Mouse (Mus musculus) kidney, adult 2 months (tissue): ENCODE data around the gene Gm37240.

Experiments
- CTCF ChIP-seq: fragments of 200-500 bp; conservative IDR thresholded peaks from 2 replicates; pipeline ENCODE4 v1.5.1; 2011; ENCODE audit warnings: low read depth, mild to moderate bottlenecking, control low read depth, low read length, moderate library complexity, mixed read lengths; ENCODE audit not compliant: insufficient read depth, insufficient read length
- POLR2A ChIP-seq: fragments of 200-500 bp; IDR thresholded peaks from one replicate; pipeline ENCODE4 v1.6.1; 2011; ENCODE audit warnings: low read depth, low read length, control low read depth

DNA sequence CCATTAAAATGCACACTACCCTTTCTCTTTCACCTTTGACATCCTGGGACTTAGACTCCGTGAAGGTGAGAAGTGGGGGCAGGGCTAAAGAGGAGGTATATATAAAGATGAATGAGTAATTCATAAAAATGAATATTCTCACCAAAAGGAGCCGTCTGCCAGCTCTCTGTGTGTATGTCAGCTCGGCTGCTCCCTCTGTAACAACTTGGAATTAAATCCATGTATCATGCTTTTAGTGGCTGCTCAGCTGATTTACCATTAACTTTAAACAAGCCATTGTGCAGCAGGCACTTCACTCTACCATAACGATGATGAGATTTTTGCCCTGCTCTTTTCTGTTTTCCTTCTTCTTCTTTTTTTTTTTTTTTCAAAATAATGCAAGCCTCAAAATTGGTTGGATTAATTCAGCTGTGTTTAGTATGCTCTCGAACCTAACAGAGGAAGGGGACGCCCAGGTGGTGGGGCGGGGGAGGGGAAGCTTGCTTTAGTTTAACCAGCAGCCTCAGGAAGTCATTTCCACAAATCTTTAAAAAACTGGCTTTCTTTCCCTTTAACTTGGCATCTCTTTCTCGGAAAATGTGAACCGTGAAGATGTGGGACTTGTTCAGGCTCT, 1155.8 kb downstream of the Gm37240 start:
- TF ChIP-seq CTCF (no peak), POLR2A (no peak)
